Mouse (Mus musculus): ENCODE measurements around the gene Adgrl4. TPM values are rescaled to one million over a fixed set of nuclear protein-coding genes. Genes with fewer than 3 reads are reported as not detected.

Adgrl4 gene
- polyA plus RNA-seq, 1 experiment from 2014 or later: 4.7 TPM

GRCm38 (mm10) chr3:151431507-151431906, 6.2 kb upstream of the Adgrl4 start:
- Histone ChIP-seq H3K27ac (no peak overlapping the region), H3K9me3 (replicated peaks) (no peaks in the 10 kb centered on the region), H3K4me3 (replicated peaks) (no peak overlapping the region), H3K4me1 (replicated peaks) (no peaks in the 10 kb centered on the region), H3K9ac (no peak overlapping the region), H3K27me3 (no peaks in the 10 kb centered on the region), H3K36me3 (no peaks in the 10 kb centered on the region), H3K4me2 (no peak overlapping the region)
- 49% methylated on average over 2 of the region's 2 CpGs for WGBS (ENCODE audit: insufficient replicate concordance)
- DNase-seq (no peak), ATAC-seq (ENCODE audit: low read depth) (no peak)

GRCm38 (mm10) chr3:151438364-151438763, 677 bp downstream of the Adgrl4 start:
- 42% methylated on average over 5 of the region's 5 CpGs for WGBS (ENCODE audit: insufficient replicate concordance)
- Histone ChIP-seq H3K4me3 (replicated peaks) (0 out of 2 replicates have a peak overlapping the region, but pooled peaks have one; percentile 31), H3K9me3 (replicated peaks) (no peaks in the 10 kb centered on the region), H3K4me1 (replicated peaks) (no peaks in the 10 kb centered on the region), H3K36me3 (no peaks in the 10 kb centered on the region), H3K9ac (no peak overlapping the region), H3K4me2 (no peak overlapping the region), H3K27ac (no peak overlapping the region), H3K27me3 (no peaks in the 10 kb centered on the region)
- ATAC-seq (ENCODE audit: low read depth) (no peak), DNase-seq (no peak)

GRCm38 (mm10) chr3:151439976-151440375, 2.3 kb downstream of the Adgrl4 start:
- H3K4me1 ChIP-seq (replicated peaks): no peaks in the 10 kb centered on the region
- H3K9ac ChIP-seq: no peak overlapping the region
- ATAC-seq (ENCODE audit: low read depth) (no peak), DNase-seq (no peak)
- H3K27me3 ChIP-seq: no peaks in the 10 kb centered on the region
- H3K27ac ChIP-seq: no peak overlapping the region
- WGBS (ENCODE audit: insufficient replicate concordance): 35% methylated on average over 2 of the region's 2 CpGs
- no peaks in the 10 kb centered on the region for H3K9me3 ChIP-seq (replicated peaks)
- no peak overlapping the region for H3K4me2 ChIP-seq
- no peak overlapping the region for H3K4me3 ChIP-seq (replicated peaks)
- H3K36me3 ChIP-seq: no peaks in the 10 kb centered on the region

DNA sequence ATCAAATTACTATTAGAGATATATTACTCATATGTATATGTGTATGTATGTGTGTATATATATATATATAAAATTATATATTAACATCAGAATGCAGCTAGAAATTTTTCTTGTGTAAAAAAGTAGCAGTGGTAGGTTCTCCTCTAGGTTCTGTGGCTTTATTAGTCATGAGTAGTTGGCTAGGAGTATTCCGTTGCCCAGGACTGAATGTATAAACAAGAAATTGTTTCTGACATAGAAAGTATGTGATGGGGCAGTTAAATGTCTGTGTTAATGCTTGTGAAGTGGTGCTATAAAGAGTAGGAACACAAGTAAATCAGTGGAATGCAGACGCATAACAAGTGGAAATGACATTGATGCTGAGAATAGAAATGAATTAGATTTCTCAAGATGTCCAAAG, 4.3 kb downstream of the Adgrl4 start:
- ATAC-seq (ENCODE audit: low read depth) (no peak), DNase-seq (no peak)
- no peak overlapping the region for H3K4me3 ChIP-seq (replicated peaks)
- no peaks in the 10 kb centered on the region for H3K9me3 ChIP-seq (replicated peaks)
- H3K27ac ChIP-seq: no peak overlapping the region
- H3K36me3 ChIP-seq: no peaks in the 10 kb centered on the region
- H3K27me3 ChIP-seq: no peaks in the 10 kb centered on the region
- no peak overlapping the region for H3K4me2 ChIP-seq
- 76% methylated on average over 2 of the region's 2 CpGs for WGBS (ENCODE audit: insufficient replicate concordance)
- no peaks in the 10 kb centered on the region for H3K4me1 ChIP-seq (replicated peaks)
- H3K9ac ChIP-seq: no peak overlapping the region

- Histone ChIP-seq H3K4me3 (replicated peaks) (no peak overlapping the region), H3K9ac (no peak overlapping the region), H3K9me3 (replicated peaks) (no peaks in the 10 kb centered on the region), H3K4me2 (no peak overlapping the region), H3K27ac (no peak overlapping the region), H3K27me3 (no peaks in the 10 kb centered on the region), H3K36me3 (no peaks in the 10 kb centered on the region), H3K4me1 (replicated peaks) (no peaks in the 10 kb centered on the region)
- DNase-seq (no peak), ATAC-seq (ENCODE audit: low read depth) (no peak)
- WGBS (ENCODE audit: insufficient replicate concordance): 63% methylated on average over 5 of the region's 5 CpGs
These were observed 5.8 kb downstream of the Adgrl4 start for GRCm38 (mm10) chr3:151443486-151443885.

GRCm38 (mm10) chr3:151444284-151444683, 6.6 kb downstream of the Adgrl4 start:
- Histone ChIP-seq H3K4me3 (replicated peaks) (no peak overlapping the region), H3K36me3 (no peaks in the 10 kb centered on the region), H3K4me2 (no peak overlapping the region), H3K27ac (no peak overlapping the region), H3K4me1 (replicated peaks) (no peaks in the 10 kb centered on the region), H3K9ac (no peak overlapping the region), H3K9me3 (replicated peaks) (no peaks in the 10 kb centered on the region), H3K27me3 (no peaks in the 10 kb centered on the region)
- 40% methylated on average over 4 of the region's 4 CpGs for WGBS (ENCODE audit: insufficient replicate concordance)
- no peak for ATAC-seq (ENCODE audit: low read depth)
- no peak for DNase-seq

DNA sequence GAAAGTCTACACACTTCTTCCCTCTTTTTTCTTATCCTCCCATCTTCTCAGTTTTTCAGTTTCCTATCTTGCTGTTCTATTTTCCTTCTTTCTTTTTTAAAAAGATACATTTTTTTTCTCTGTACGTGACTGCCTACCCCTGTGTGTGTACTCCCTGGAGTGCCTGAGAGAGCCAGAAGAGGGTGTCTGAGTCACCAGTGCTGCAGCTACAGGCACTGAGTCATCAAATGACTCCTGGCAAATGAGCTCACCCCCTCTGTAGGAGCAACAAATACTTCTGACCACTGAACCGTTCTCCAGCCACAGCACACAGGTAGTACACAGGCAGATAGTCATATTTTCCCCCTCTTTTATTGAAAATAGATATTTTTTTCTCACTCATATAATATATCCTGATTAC, 8.2 kb downstream of the Adgrl4 start:
- DNase-seq (no peak), ATAC-seq (ENCODE audit: low read depth) (no peak)
- no peak overlapping the region for H3K4me2 ChIP-seq
- H3K27ac ChIP-seq: no peak overlapping the region
- H3K9ac ChIP-seq: no peak overlapping the region
- no peaks in the 10 kb centered on the region for H3K36me3 ChIP-seq
- no peak overlapping the region for H3K4me3 ChIP-seq (replicated peaks)
- WGBS (ENCODE audit: insufficient replicate concordance): 33% methylated on average over 2 of the region's 2 CpGs
- H3K9me3 ChIP-seq (replicated peaks): no peaks in the 10 kb centered on the region
- no peaks in the 10 kb centered on the region for H3K4me1 ChIP-seq (replicated peaks)
- H3K27me3 ChIP-seq: no peaks in the 10 kb centered on the region

GRCm38 (mm10) chr3:151454985-151455701, 17.5 kb downstream of the Adgrl4 start:
- DNase-seq (no peak), ATAC-seq (ENCODE audit: low read depth) (no peak)
- Histone ChIP-seq H3K9me3 (replicated peaks) (no peaks in the 10 kb centered on the region), H3K27ac (no peak overlapping the region), H3K9ac (no peak overlapping the region), H3K4me1 (replicated peaks) (no peaks in the 10 kb centered on the region), H3K36me3 (no peaks in the 10 kb centered on the region), H3K4me2 (no peak overlapping the region), H3K4me3 (replicated peaks) (no peak overlapping the region), H3K27me3 (no peaks in the 10 kb centered on the region)
- 41% methylated on average over 6 of the region's 6 CpGs for WGBS (ENCODE audit: insufficient replicate concordance)

- Histone ChIP-seq H3K36me3 (no peaks in the 10 kb centered on the region), H3K27ac (no peak overlapping the region), H3K4me2 (no peak overlapping the region), H3K4me1 (replicated peaks) (no peaks in the 10 kb centered on the region), H3K9me3 (replicated peaks) (no peaks in the 10 kb centered on the region), H3K27me3 (no peaks in the 10 kb centered on the region), H3K9ac (no peak overlapping the region), H3K4me3 (replicated peaks) (no peak overlapping the region)
- DNase-seq (no peak), ATAC-seq (ENCODE audit: low read depth) (no peak)
- WGBS (ENCODE audit: insufficient replicate concordance): 47% methylated on average over 3 of the region's 3 CpGs
These were observed 21.9 kb downstream of the Adgrl4 start for GRCm38 (mm10) chr3:151459430-151460190.

DNA sequence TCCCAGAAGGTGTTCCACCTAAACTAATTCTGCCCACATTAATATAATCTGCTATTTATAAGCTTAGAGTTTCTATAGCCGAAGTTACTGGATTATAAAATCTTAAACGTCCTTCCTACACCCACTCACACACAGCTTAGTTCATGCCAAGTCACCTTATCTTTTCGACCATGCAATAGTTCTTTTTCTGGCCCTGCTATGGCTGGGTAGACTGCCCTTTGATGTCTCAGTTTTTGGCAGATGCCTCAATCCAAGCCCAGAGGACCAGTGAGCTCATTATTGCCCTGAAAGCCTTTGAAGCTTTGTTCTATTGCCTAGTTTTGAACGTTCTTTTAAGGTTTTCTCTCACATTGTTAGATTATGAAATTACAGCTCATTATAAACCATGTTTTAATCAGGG, 27.5 kb downstream of the Adgrl4 start:
- H3K4me2 ChIP-seq: no peak overlapping the region
- no peaks in the 10 kb centered on the region for H3K9me3 ChIP-seq (replicated peaks)
- no peaks in the 10 kb centered on the region for H3K4me1 ChIP-seq (replicated peaks)
- no peak overlapping the region for H3K27ac ChIP-seq
- 51% methylated on average over 4 of the region's 4 CpGs for WGBS (ENCODE audit: insufficient replicate concordance)
- no peaks in the 10 kb centered on the region for H3K27me3 ChIP-seq
- DNase-seq: no peak
- no peak overlapping the region for H3K9ac ChIP-seq
- no peak for ATAC-seq (ENCODE audit: low read depth)
- no peaks in the 10 kb centered on the region for H3K36me3 ChIP-seq
- no peak overlapping the region for H3K4me3 ChIP-seq (replicated peaks)

DNA sequence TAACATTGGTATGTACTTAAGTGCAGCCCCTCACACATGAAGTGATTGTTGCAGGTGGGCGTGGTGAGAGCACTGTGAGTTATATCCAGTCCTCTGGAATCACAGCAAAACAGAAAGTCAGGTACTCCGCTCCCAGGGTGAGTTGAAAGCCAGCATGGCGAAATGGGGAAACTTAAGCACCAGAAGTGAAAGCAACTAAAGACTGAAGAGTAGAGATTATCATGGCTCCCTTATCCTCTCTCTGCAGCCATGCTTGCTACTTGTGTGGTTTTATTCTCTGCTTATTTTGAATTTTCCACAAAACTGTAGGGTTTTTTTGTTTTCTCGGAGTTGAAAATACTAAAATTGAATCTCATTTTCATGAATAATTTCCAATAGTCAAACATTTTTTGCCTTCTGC, 51.2 kb downstream of the Adgrl4 start:
- Histone ChIP-seq H3K9me3 (replicated peaks) (no peaks in the 10 kb centered on the region), H3K27me3 (no peaks in the 10 kb centered on the region), H3K4me1 (replicated peaks) (no peaks in the 10 kb centered on the region), H3K4me2 (no peak overlapping the region), H3K4me3 (replicated peaks) (no peak overlapping the region), H3K27ac (no peak overlapping the region), H3K9ac (no peak overlapping the region), H3K36me3 (no peaks in the 10 kb centered on the region)
- 70% methylated on average over 4 of the region's 4 CpGs for WGBS (ENCODE audit: insufficient replicate concordance)
- no peak for DNase-seq
- no peak for ATAC-seq (ENCODE audit: low read depth)

GRCm38 (mm10) chr3:151505606-151506005, 67.9 kb downstream of the Adgrl4 start:
- no peak overlapping the region for H3K4me2 ChIP-seq
- H3K9ac ChIP-seq: no peak overlapping the region
- no peaks in the 10 kb centered on the region for H3K27me3 ChIP-seq
- DNase-seq (no peak), ATAC-seq (ENCODE audit: low read depth) (no peak)
- H3K4me1 ChIP-seq (replicated peaks): no peaks in the 10 kb centered on the region
- H3K9me3 ChIP-seq (replicated peaks): no peaks in the 10 kb centered on the region
- H3K36me3 ChIP-seq: no peaks in the 10 kb centered on the region
- H3K4me3 ChIP-seq (replicated peaks): no peak overlapping the region
- H3K27ac ChIP-seq: no peak overlapping the region
- WGBS (ENCODE audit: insufficient replicate concordance): 63% methylated on average over 3 of the region's 3 CpGs

Data from liver, embryonic 13.5 days (tissue).